In the genomic region with DNA sequence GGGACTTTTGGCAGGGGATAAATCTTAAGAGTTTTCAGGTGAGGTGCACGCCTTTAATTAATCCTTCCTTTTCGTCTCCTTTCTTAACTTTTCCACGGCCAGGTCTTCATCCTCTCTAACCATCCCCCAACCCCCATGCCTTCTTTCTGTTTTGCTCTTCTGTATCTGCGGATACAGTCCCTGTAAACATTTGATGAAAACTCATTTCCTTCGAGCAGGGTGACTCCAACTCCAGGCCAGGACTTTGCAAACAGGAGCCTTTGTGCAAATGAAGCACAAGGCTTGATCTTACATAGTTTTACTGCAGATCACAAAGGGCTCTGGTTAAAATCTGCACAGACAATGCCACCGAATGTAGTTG, we compare ENCODE assay signal across 12 mouse cellular contexts. TPM values are rescaled to one million over a fixed set of nuclear protein-coding genes. Genes with fewer than 3 reads are reported as not detected.
DNase-seq lines count a peak whose midpoint lies in the region; ATAC-seq and TF ChIP-seq lines count a peak whose summit lies in the region.
"Had no signal": no experiment of that assay in that cellular context is flagged by ENCODE, and none has a peak within 500 bp of the region (broad histone marks: within the 10 kb centered on the region; RNA-seq: fewer than 3 reads in every experiment).

No protein-coding gene starts in this region.

- no peaks in the 10 kb centered on the region for H3K36me3 ChIP-seq in kidney, embryonic 15.5 days
- H3K36me3 ChIP-seq in kidney, adult 2 months (ENCODE audit: control insufficient read depth, insufficient read depth, low read length), result no peaks in the 10 kb centered on the region
- no peaks in the 10 kb centered on the region for H3K36me3 ChIP-seq in embryonic facial prominence, embryonic 13.5 days
- H3K36me3 ChIP-seq in forebrain, postnatal 0 days (ENCODE audit: insufficient read depth), result no peaks in the 10 kb centered on the region
- no peaks in the 10 kb centered on the region for H3K36me3 ChIP-seq in midbrain, embryonic 14.5 days (ENCODE audit: control insufficient read depth, insufficient read depth, low read length)

- WGBS in kidney, embryonic 15.5 days, result 31% methylated on average over 6 of the region's 6 CpGs
- 32% methylated on average over 6 of the region's 6 CpGs for WGBS in kidney, adult 2 months
- 31% methylated on average over 6 of the region's 6 CpGs for WGBS in embryonic facial prominence, embryonic 13.5 days
- WGBS in forebrain, postnatal 0 days, result 30% methylated on average over 6 of the region's 6 CpGs
- WGBS in midbrain, embryonic 14.5 days, result 32% methylated on average over 6 of the region's 6 CpGs

- peak overlapping the region; percentile 78; the same call in 1 of the 2 replicates for H3K4me2 ChIP-seq in kidney, embryonic 15.5 days
- H3K4me2 ChIP-seq in embryonic facial prominence, embryonic 13.5 days, result peak overlapping the region; percentile 81; the same call in 1 of the 2 replicates
- H3K4me2 ChIP-seq in forebrain, postnatal 0 days (ENCODE audit: low read depth), result peak overlapping the region; percentile 98; the same call in 1 of the 2 replicates
- peak overlapping the region; percentile 86 for H3K4me2 ChIP-seq in midbrain, embryonic 14.5 days (ENCODE audit: low read length)

- no peak for TF ChIP-seq CTCF in kidney, adult 2 months (conservative IDR thresholded peaks at IDR 0.05; ENCODE audit: insufficient read depth, insufficient read length, low read depth, low read length)
- TF ChIP-seq CTCF in forebrain, postnatal 0 days (IDR thresholded peaks at IDR 0.05; ENCODE audit: low read depth), result no peak

- intact Hi-C loops in left cerebral cortex, postnatal 25 days (cut with DNase I), result loop anchor here (1.0 to 5.0 kb wide), 2 partner anchors 51 to 235 kb away; partner anchors contain the start of gene Gkn3

- no peak overlapping the region; the same call in 1 of the 2 replicates for H3K4me3 ChIP-seq in kidney, embryonic 15.5 days (replicated peaks)
- no peak overlapping the region for H3K4me3 ChIP-seq in kidney, adult 2 months (ENCODE audit: insufficient read depth, low read depth, low read length)
- peak overlapping the region; percentile 89 for H3K4me3 ChIP-seq in embryonic facial prominence, embryonic 13.5 days
- H3K4me3 ChIP-seq in forebrain, postnatal 0 days (ENCODE audit: low read depth, low read length), result peak overlapping the region; percentile 66; the same call in 1 of the 2 replicates
- H3K4me3 ChIP-seq in midbrain, embryonic 14.5 days (replicated peaks; ENCODE audit: low read depth, low read length), result no peak overlapping the region

- H3K9me3 ChIP-seq in kidney, embryonic 15.5 days (replicated peaks), result no peaks in the 10 kb centered on the region
- H3K9me3 ChIP-seq in embryonic facial prominence, embryonic 13.5 days, result no peaks in the 10 kb centered on the region
- H3K9me3 ChIP-seq in forebrain, postnatal 0 days (ENCODE audit: low read length), result no peaks in the 10 kb centered on the region
- no peaks in the 10 kb centered on the region for H3K9me3 ChIP-seq in midbrain, embryonic 14.5 days (ENCODE audit: control insufficient read depth, low read length)

- no peak for ATAC-seq in kidney, embryonic 15.5 days (replicated peaks; ENCODE audit: low FRiP score)
- ATAC-seq in embryonic facial prominence, embryonic 13.5 days (ENCODE audit: insufficient number of reproducible peaks, insufficient read depth, low FRiP score, low TSS enrichment, low read depth), result no peak
- no peak for ATAC-seq in forebrain, postnatal 0 days
- ATAC-seq in midbrain, embryonic 14.5 days (ENCODE audit: low FRiP score, low TSS enrichment), result no peak

- H3K4me1 ChIP-seq in kidney, embryonic 15.5 days, result peaks cover 32% of the 10 kb centered on the region
- no peaks in the 10 kb centered on the region for H3K4me1 ChIP-seq in kidney, adult 2 months (ENCODE audit: control insufficient read depth, insufficient read depth, low read length)
- H3K4me1 ChIP-seq in embryonic facial prominence, embryonic 13.5 days, result peaks cover 29% of the 10 kb centered on the region
- 0 out of 2 replicates have a peak, but pooled peaks cover 4% of the 10 kb centered on the region for H3K4me1 ChIP-seq in forebrain, postnatal 0 days (ENCODE audit: insufficient read depth)
- H3K4me1 ChIP-seq in midbrain, embryonic 14.5 days (ENCODE audit: control insufficient read depth, insufficient read depth, low read length), result peaks cover 16% of the 10 kb centered on the region

- TF ChIP-seq POLR2A in kidney, adult 2 months (IDR thresholded peaks at IDR 0.05; ENCODE audit: low read depth, low read length), result no peak

- DNase-seq in kidney, adult 2 months, result no peak
- no peak for DNase-seq in forebrain, postnatal 0 days
- no peak for DNase-seq in midbrain, embryonic 14.5 days
- no peak for DNase-seq in right cerebral cortex, postnatal 25 days
- no peak for DNase-seq in gastrocnemius, postnatal 10 days
- no peak for DNase-seq in left cerebral cortex, postnatal 25 days (ENCODE audit: low spot score in 2 of 2)

- no peak overlapping the region for H3K9ac ChIP-seq in kidney, embryonic 15.5 days
- H3K9ac ChIP-seq in embryonic facial prominence, embryonic 13.5 days, result no peak overlapping the region
- no peak overlapping the region for H3K9ac ChIP-seq in forebrain, postnatal 0 days
- H3K9ac ChIP-seq in midbrain, embryonic 14.5 days (replicated peaks; ENCODE audit: low read length), result no peak overlapping the region

- no peak overlapping the region for H3K27ac ChIP-seq in kidney, embryonic 15.5 days
- no peak overlapping the region for H3K27ac ChIP-seq in kidney, adult 2 months (ENCODE audit: insufficient read depth, low read depth, low read length)
- H3K27ac ChIP-seq in embryonic facial prominence, embryonic 13.5 days, result no peak overlapping the region
- no peak overlapping the region for H3K27ac ChIP-seq in forebrain, postnatal 0 days (ENCODE audit: low read depth, low read length)
- no peak overlapping the region for H3K27ac ChIP-seq in midbrain, embryonic 14.5 days (replicated peaks; ENCODE audit: low read depth, low read length)

- H3K27me3 ChIP-seq in kidney, embryonic 15.5 days, result peaks cover 19% of the 10 kb centered on the region
- no peaks in the 10 kb centered on the region for H3K27me3 ChIP-seq in kidney, adult 2 months (replicated peaks; ENCODE audit: control insufficient read depth, insufficient read depth, low read length)
- no peaks in the 10 kb centered on the region for H3K27me3 ChIP-seq in embryonic facial prominence, embryonic 13.5 days
- no peaks in the 10 kb centered on the region for H3K27me3 ChIP-seq in forebrain, postnatal 0 days (ENCODE audit: insufficient read depth, low read length)
- 0 out of 2 replicates have a peak, but pooled peaks cover 7% of the 10 kb centered on the region for H3K27me3 ChIP-seq in midbrain, embryonic 14.5 days (ENCODE audit: control insufficient read depth, insufficient read depth, low read length)

RNA-seq across cellular contexts. Expression of gene Antxr1, which starts 0.3 kb away (rescaled TPM):
- 6.2 and 6.3 TPM in 2 replicates for polyA plus RNA-seq in kidney, embryonic 15.5 days (2015; fragmentation: Nextera tagmentation; extraction: Ambion mirVana)
- polyA plus RNA-seq in kidney, adult 2 months (2012; rRNA removed), result 2.0 and 2.5 TPM in 2 replicates
- 20.1 and 20.5 TPM in 2 replicates for polyA plus RNA-seq in embryonic facial prominence, embryonic 13.5 days (2015; fragmentation: Nextera tagmentation; extraction: Ambion mirVana)
- total RNA-seq in forebrain, postnatal 0 days (2014; rRNA removed), result 13.2 and 14.4 TPM in 2 replicates
- polyA plus RNA-seq in forebrain, postnatal 0 days (2015; fragmentation: Nextera tagmentation; extraction: Ambion mirVana), result 1.3 and 1.8 TPM in 2 replicates
- 2.7 and 3.6 TPM in 2 replicates for polyA plus RNA-seq in midbrain, embryonic 14.5 days (2014; fragmentation: Nextera tagmentation; extraction: Ambion mirVana)
- total RNA-seq in gastrocnemius, postnatal 10 days (2021), result 10 to 100 TPM; 46.8 to 61.4 TPM
- total RNA-seq in left cerebral cortex, postnatal 25 days (2021), result 10 to 100 TPM; 13.5 to 14.7 TPM

RNA-seq across cellular contexts. Expression of gene Gkn1, which starts 14.8 kb away (rescaled TPM):
- polyA plus RNA-seq in kidney, embryonic 15.5 days (2015; fragmentation: Nextera tagmentation; extraction: Ambion mirVana), result not detected in 2 replicates
- 0.10 and 0.48 TPM in 2 replicates for polyA plus RNA-seq in kidney, adult 2 months (2012; rRNA removed)
- not detected in 2 replicates for polyA plus RNA-seq in embryonic facial prominence, embryonic 13.5 days (2015; fragmentation: Nextera tagmentation; extraction: Ambion mirVana)
- total RNA-seq in forebrain, postnatal 0 days (2014; rRNA removed), result not detected in 2 replicates
- not detected in 2 replicates for polyA plus RNA-seq in forebrain, postnatal 0 days (2015; fragmentation: Nextera tagmentation; extraction: Ambion mirVana)
- polyA plus RNA-seq in midbrain, embryonic 14.5 days (2014; fragmentation: Nextera tagmentation; extraction: Ambion mirVana), result not detected in 2 replicates
- total RNA-seq in gastrocnemius, postnatal 10 days (2021), result not detected
- under 1 TPM in 1 of 2 experiments, not detected in 1; 0.30 TPM for total RNA-seq in left cerebral cortex, postnatal 25 days (2021)
- total RNA-seq: adrenal gland, postnatal 4 days; left cerebral cortex, postnatal 10 days had no signal
- polyA plus RNA-seq: urinary bladder, adult 2 months had no signal

RNA-seq across cellular contexts. Expression of gene Gkn2, which starts 37.2 kb away (rescaled TPM):
- polyA plus RNA-seq in kidney, embryonic 15.5 days (2015; fragmentation: Nextera tagmentation; extraction: Ambion mirVana), result not detected in 2 replicates
- polyA plus RNA-seq in kidney, adult 2 months (2012; rRNA removed), result not detected in 2 replicates
- not detected in 2 replicates for polyA plus RNA-seq in embryonic facial prominence, embryonic 13.5 days (2015; fragmentation: Nextera tagmentation; extraction: Ambion mirVana)
- not detected in 2 replicates for total RNA-seq in forebrain, postnatal 0 days (2014; rRNA removed)
- not detected in 2 replicates for polyA plus RNA-seq in forebrain, postnatal 0 days (2015; fragmentation: Nextera tagmentation; extraction: Ambion mirVana)
- not detected in 2 replicates for polyA plus RNA-seq in midbrain, embryonic 14.5 days (2014; fragmentation: Nextera tagmentation; extraction: Ambion mirVana)
- not detected for total RNA-seq in gastrocnemius, postnatal 10 days (2021)
- total RNA-seq in left cerebral cortex, postnatal 25 days (2021), result not detected
- total RNA-seq: adrenal gland, postnatal 4 days; left cerebral cortex, postnatal 10 days had no signal
- polyA plus RNA-seq: frontal cortex, adult 2 months; urinary bladder, adult 2 months had no signal

RNA-seq across cellular contexts. Expression of gene Gkn3, which starts 52.8 kb away (rescaled TPM):
- 0.43 and 0.72 TPM in 2 replicates for polyA plus RNA-seq in kidney, embryonic 15.5 days (2015; fragmentation: Nextera tagmentation; extraction: Ambion mirVana)
- 0.58 and 1.5 TPM in 2 replicates for polyA plus RNA-seq in kidney, adult 2 months (2012; rRNA removed)
- polyA plus RNA-seq in embryonic facial prominence, embryonic 13.5 days (2015; fragmentation: Nextera tagmentation; extraction: Ambion mirVana), result 0.42 TPM in 1 of 2 replicates, not detected in the other
- total RNA-seq in forebrain, postnatal 0 days (2014; rRNA removed), result not detected in 2 replicates
- 0.86 and 1.0 TPM in 2 replicates for polyA plus RNA-seq in forebrain, postnatal 0 days (2015; fragmentation: Nextera tagmentation; extraction: Ambion mirVana)
- 0.27 TPM in 1 of 2 replicates, not detected in the other for polyA plus RNA-seq in midbrain, embryonic 14.5 days (2014; fragmentation: Nextera tagmentation; extraction: Ambion mirVana)
- total RNA-seq in gastrocnemius, postnatal 10 days (2021), result 1 to 10 TPM; 1.8 to 2.1 TPM
- 1 to 10 TPM; 3.2 to 3.9 TPM for total RNA-seq in left cerebral cortex, postnatal 25 days (2021)

Comparison
In these comparisons a context has a peak if more than half of its experiments do, and no peak if none do; other contexts are left out.
1. H3K4me3 ChIP-seq: peak in embryonic facial prominence, embryonic 13.5 days (single experiment) and forebrain, postnatal 0 days (single experiment); none in kidney, embryonic 15.5 days (single experiment), kidney, adult 2 months (single experiment) and midbrain, embryonic 14.5 days (single experiment).
2. Peak in every context shown above with its lines, with median percentiles within 50 percentile points of each other: H3K4me2 ChIP-seq.